Mouse (Mus musculus) adrenal gland, postnatal 4 days (tissue): Measurements from ENCODE around the gene Tcf19. TPM values are rescaled to one million over a fixed set of nuclear protein-coding genes. Genes with fewer than 3 reads are reported as not detected.
"Not testable (repeated sequence)": the region's sequence is repeated elsewhere in the genome, so short reads cannot be mapped to it uniquely, and the experiment has no call there.

Experiments used
- DNase-seq, 2 experiments: peaks; one replicate each; pipeline ENCODE4 v3.0.0; 2021 to 2022; ENCODE audit warnings: low spot score in 2 of 2, mixed read lengths in 2 of 2
- total RNA-seq, 2 experiments: library from RNA; stranded (reverse); gene quantifications; 2 replicates each; pipeline ENCODE4 v1.2.3; 2021

The Tcf19 gene
- total RNA-seq, 2 experiments from 2014 or later: 31.0 to 34.7 TPM

DNA sequence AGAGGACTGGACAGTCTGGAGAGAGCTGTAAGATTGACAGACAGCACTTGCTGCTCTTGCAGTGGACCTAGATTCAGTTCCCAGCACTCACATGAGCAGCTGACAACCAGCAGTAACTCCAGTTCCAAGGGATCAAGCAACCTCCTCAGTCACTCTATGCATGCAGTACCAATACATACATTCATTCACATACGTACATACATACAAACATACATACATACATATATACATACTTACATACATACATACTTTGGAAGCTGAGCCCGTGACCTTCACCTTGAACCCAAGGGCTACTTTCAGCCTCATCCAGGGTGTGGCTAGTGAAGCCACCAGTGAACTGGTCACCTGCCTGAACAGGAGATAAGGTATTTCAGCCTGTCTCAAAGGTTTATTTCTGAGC, 28.6 kb downstream of the Tcf19 start:
- no peak for DNase-seq

- no peak for DNase-seq
Measured at GRCm38 (mm10) chr17:35486726-35487125, 29.9 kb downstream of the Tcf19 start.

- DNase-seq: no peak
Measured at GRCm38 (mm10) chr17:35485702-35486101, 30.9 kb downstream of the Tcf19 start.

GRCm38 (mm10) chr17:35484066-35484465, 32.6 kb downstream of the Tcf19 start:
- peak; percentile 13 to 26 for DNase-seq

DNA sequence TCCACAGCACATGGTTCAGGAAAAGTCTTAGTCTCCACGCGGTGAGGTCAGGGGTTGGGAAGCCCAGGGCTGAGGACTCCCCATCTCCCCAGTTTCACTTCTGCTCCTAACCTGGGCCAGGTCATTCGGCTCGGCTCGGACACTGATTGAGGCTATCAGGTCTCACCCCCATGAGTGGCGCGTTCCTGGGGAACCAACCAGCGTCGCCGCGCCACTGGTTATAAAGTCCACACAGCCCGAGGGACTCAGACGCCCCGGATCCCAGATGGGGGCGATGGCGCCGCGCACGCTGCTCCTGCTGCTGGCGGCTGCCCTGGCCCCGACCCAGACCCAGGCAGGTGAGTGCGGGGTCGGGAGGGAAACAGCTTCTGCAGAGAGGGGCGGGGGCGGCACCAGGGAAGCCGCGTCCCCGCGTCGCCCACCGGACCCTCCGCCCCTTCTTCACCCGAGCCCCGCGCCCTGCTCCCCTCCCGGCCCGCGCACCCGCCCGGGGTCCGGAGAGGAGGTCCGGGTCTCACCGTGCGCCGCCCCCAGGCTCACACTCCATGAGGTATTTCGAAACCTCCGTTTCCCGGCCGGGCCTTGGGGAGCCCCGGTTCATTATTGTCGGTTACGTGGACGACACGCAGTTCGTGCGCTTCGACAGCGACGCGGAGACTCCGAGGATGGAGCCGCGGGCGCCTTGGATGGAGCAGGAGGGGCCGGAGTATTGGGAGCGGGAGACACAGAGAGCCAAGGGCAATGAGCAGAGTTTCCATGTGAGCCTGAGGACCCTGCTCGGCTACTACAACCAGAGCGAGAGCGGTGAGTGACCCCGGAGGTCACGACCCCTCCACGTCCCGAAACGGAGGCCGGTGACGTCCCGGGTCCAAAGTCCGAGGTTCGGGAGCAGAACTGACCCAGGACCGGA, 46.5 kb downstream of the Tcf19 start, which contains the start of gene H2-Q10:
Gene H2-Q10, plus strand, starts transcription at position 248 of the 910 bp plus-strand sequence.
- no peak for DNase-seq

DNA sequence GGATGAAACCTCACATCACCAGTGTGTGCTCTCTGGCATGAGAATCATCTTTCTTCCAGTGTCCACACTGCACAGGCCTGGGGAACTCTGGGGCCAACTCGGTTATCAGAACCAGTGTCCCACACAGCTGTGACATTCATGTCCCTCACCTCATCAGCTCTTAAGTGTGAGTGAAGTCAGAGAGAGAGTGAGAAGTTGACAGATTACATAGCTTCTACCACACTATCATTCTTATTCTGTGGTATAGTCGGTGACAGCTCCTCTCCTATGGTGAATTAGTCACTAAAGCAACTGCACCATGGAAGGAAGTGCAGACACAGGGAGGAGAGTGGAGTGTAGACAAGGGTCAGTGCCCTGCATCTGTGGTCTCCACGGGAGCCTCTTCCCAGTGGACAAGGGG, 47.7 kb downstream of the Tcf19 start:
- not testable (repeated sequence) for DNase-seq

DNA sequence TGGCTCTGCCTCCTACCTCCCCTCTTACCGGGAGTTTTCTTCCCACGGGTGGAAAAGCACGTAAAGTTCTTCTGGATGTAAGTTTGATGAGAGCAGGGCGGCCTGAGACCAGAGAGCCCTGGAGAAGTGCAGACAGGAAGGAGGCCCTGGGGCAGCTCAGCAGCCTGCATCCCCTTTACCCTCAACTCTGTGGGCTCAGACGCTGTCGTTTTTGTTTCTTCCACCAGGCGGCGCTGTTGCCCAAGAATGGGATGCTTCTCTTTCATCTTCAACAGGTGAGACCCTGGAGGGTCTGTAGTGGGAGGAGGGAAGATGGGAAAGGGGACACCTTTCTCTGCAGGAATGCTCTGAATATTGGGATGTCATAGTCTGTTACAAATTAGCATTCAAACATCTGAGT, 51.0 kb downstream of the Tcf19 start:
- not testable (repeated sequence) for DNase-seq

Other genes with a start within 250 kb of the Tcf19 start
- 1 to 10 TPM; 1.2 to 1.6 TPM for gene H2-Q1, start 196.4 kb downstream of the Tcf19 start, total RNA-seq
- gene H2-Q2, start 174.6 kb downstream of the Tcf19 start, total RNA-seq: 1 to 10 TPM; 1.0 to 1.3 TPM
- gene H2-Q4, start 137.2 kb downstream of the Tcf19 start, total RNA-seq: 10 to 100 TPM; 26.0 to 26.5 TPM
- 1 to 10 TPM; 1.9 to 2.3 TPM for gene H2-Q6, start 92.0 kb downstream of the Tcf19 start, total RNA-seq
- gene H2-Q7, start 77.7 kb downstream of the Tcf19 start, total RNA-seq: 1 to 10 TPM; 1.7 to 3.0 TPM
- gene H2-Q10, start 46.7 kb downstream of the Tcf19 start, total RNA-seq: 10 to 100 TPM in 1 of 2 experiments, 1 to 10 TPM in 1; 2.3 to 51.2 TPM
- gene Pou5f1, start 10.8 kb downstream of the Tcf19 start, total RNA-seq: under 1 TPM in 1 of 2 experiments, not detected in 1; 0.37 TPM
- 10 to 100 TPM; 20.0 to 23.5 TPM for gene Cchcr1, start 276 bp upstream of the Tcf19 start, total RNA-seq
- gene Psors1c2, start 16.4 kb upstream of the Tcf19 start, total RNA-seq: under 1 TPM in 1 of 2 experiments, not detected in 1; 0.87 TPM
- gene Cdsn, start 35.3 kb upstream of the Tcf19 start, total RNA-seq: under 1 TPM; 0.11 to 0.37 TPM
- not detected for gene 2300002M23Rik, start 50.6 kb upstream of the Tcf19 start, total RNA-seq
- not detected for gene Sfta2, start 84.7 kb upstream of the Tcf19 start, total RNA-seq
- gene Gm9573, start 109.8 kb upstream of the Tcf19 start, total RNA-seq: not detected
- gene Mucl3, start 126.9 kb upstream of the Tcf19 start, total RNA-seq: under 1 TPM in 1 of 2 experiments, not detected in 1; 0.11 TPM
- gene Vars2, start 150.8 kb upstream of the Tcf19 start, total RNA-seq: 10 to 100 TPM; 57.7 to 61.0 TPM
- 10 to 100 TPM; 30.1 to 31.4 TPM for gene Gtf2h4, start 156.9 kb upstream of the Tcf19 start, total RNA-seq
- gene Ddr1, start 187.8 kb upstream of the Tcf19 start, total RNA-seq: 10 to 100 TPM; 55.9 to 65.9 TPM